Mouse (Mus musculus): ENCODE data around the gene Dnah3. TPM values are rescaled to one million over a fixed set of nuclear protein-coding genes. Genes with fewer than 3 reads are reported as not detected.

The Dnah3 gene
- polyA plus RNA-seq, 1 experiment from 2014 or later, result not detected

DNA sequence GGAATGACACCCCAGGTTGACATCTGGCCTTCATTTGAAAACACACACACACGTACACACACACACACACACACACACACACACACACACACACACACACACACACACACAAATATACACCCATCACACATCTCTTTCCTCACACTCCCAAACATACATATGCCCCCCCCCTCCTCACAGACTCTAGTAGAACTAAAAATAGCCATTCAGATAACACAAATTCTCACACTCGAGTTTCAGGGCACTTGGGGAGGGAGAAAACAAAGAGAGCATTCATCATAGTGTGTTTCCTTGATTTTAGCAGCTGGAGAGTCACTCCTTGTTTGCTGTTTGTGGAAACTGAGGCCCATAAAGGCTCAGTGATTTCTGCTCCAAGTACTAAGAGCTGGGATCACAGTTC lies 41.1 kb downstream of the Dnah3 start:
- TF ChIP-seq CTCF (IDR thresholded peaks at IDR 0.05), result no peak
- in situ Hi-C loops (cut with MboI; ENCODE audit: low pct_unique_long_range_greater_than_20kb), result no loop called here
- DNase-seq (ENCODE audit: low read depth, low spot score), result no peak
- no peak for ATAC-seq
- ChIA-PET POLR2A (no interaction called here), CTCF (no interaction called here)
- H3K27me3 ChIP-seq, result peaks cover 6% of the 10 kb centered on the region

DNA sequence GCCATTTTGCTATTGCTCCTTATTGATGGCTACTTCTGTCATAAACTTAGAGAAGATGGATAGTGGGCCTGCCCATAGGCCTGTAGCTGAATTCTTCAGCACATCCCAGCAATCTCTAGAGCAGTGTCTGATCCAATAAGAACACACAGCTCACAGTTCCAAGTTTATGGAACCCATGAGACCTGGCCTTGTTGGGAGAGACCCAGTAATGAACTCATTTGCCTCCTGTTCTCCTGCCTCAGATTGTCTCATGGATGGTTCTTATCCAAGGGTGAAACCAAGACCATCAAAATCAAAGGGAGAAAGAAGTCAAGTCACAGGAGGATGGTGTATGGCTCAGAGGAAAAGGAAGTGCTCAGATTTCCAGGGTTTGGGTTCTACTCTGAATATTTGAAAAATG lies 44.6 kb downstream of the Dnah3 start:
- CTCF ChIA-PET, result interaction anchor here (1.0 kb wide), 1 partner anchor 8 kb away, joined by 3 read pairs; no protein-coding TSS in a partner anchor
- no peak for ATAC-seq
- no peak for DNase-seq (ENCODE audit: low read depth, low spot score)
- TF ChIP-seq CTCF (IDR thresholded peaks at IDR 0.05), result no peak
- H3K27me3 ChIP-seq, result peaks cover 6% of the 10 kb centered on the region
- in situ Hi-C loops (cut with MboI; ENCODE audit: low pct_unique_long_range_greater_than_20kb), result no loop called here
- POLR2A ChIA-PET, result no interaction called here

DNA sequence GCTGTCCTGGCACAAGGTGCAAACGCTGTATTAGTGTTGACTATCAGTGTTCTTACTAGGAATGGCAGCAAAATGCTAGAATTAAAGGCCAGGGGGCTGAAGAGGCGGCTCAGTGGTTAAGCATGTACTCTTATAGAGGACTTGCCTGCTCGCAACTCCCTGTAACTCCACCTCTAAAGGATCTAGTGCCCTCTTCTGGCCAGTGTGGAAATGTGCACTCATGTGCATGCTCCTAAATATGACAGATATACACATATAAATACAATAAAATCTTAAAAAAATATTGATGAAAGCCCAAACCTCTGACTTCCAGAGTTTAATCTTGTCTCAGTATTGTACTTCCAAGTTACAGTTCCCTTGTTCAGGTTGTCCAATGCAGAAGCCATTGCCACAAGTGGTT lies 51.1 kb downstream of the Dnah3 start:
- no peaks in the 10 kb centered on the region for H3K27me3 ChIP-seq
- ChIA-PET POLR2A (no interaction called here), CTCF (interaction anchor here (1.4 kb wide), 1 partner anchor 195 kb away, joined by 3 read pairs; no protein-coding TSS in a partner anchor)
- TF ChIP-seq CTCF (IDR thresholded peaks at IDR 0.05), result peak; percentile 33
- ATAC-seq (no peak), DNase-seq (ENCODE audit: low read depth, low spot score) (no peak)
- in situ Hi-C loops (cut with MboI; ENCODE audit: low pct_unique_long_range_greater_than_20kb), result no loop called here

DNA sequence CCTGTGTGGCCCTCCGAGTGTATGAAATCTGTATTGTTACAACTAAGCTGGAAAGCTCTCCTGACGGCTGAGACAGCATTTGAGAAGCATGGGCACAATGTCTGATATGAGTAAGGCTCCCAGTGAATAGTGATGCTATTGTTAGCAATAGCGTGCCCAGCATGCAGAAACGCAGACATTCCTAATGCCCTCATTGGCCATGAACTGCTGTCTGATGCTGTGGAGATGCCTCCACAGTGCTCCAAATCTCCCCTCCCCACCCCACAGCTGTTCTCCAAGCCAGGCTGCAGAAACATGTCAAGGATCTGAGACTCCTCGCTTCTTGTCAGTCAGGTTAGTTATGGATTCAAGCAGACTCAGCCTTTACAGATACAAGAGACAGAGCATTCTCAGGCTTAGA lies 58.7 kb downstream of the Dnah3 start:
- no peak for DNase-seq (ENCODE audit: low read depth, low spot score)
- ChIA-PET POLR2A (no interaction called here), CTCF (no interaction called here)
- in situ Hi-C loops (cut with MboI; ENCODE audit: low pct_unique_long_range_greater_than_20kb), result no loop called here
- no peak for TF ChIP-seq CTCF (IDR thresholded peaks at IDR 0.05)
- peaks cover 1% of the 10 kb centered on the region for H3K27me3 ChIP-seq
- no peak for ATAC-seq

DNA sequence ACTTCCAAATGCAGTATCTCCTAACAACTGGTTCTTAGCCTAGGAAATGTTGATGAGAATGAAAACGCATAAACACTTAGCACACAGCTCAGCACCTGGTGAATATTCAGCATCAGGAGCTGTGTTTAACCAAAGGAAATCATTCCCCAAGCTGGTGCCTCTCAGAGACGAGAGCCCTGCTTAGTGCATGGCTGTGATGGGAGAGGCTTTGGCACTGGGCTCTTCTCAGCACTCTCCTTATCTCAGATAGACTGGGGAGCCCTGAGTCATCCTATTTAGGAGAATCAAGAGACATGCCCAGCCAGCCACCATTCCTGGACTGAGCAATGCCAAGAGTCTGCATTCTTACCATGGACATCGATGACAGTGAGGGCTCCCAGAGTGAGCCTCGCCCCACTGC lies 60.1 kb downstream of the Dnah3 start:
- TF ChIP-seq CTCF (IDR thresholded peaks at IDR 0.05), result no peak
- ChIA-PET POLR2A (no interaction called here), CTCF (no interaction called here)
- in situ Hi-C loops (cut with MboI; ENCODE audit: low pct_unique_long_range_greater_than_20kb), result no loop called here
- DNase-seq (ENCODE audit: low read depth, low spot score) (no peak), ATAC-seq (no peak)
- H3K27me3 ChIP-seq, result peaks cover 5% of the 10 kb centered on the region

DNA sequence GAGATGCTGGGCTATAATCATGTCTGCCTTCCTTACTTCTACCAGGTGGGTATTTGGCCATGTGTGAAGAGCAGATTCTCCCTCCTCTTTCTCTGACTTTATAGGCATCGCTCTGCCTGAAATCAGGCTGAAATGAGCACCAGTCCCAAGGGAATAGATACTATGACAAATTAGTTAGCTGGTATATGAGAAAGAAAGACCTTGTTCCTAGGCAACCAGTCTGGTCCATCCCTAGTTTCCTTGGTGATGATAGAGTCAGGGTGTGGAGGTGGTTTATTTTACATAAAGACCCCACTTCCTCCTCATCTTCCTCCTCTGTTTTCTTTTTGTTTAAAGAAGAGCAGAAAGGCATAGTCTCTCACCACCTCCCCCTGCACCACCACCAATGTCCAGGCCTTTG lies 60.5 kb downstream of the Dnah3 start:
- ChIA-PET CTCF (no interaction called here), POLR2A (no interaction called here)
- in situ Hi-C loops (cut with MboI; ENCODE audit: low pct_unique_long_range_greater_than_20kb), result no loop called here

DNA sequence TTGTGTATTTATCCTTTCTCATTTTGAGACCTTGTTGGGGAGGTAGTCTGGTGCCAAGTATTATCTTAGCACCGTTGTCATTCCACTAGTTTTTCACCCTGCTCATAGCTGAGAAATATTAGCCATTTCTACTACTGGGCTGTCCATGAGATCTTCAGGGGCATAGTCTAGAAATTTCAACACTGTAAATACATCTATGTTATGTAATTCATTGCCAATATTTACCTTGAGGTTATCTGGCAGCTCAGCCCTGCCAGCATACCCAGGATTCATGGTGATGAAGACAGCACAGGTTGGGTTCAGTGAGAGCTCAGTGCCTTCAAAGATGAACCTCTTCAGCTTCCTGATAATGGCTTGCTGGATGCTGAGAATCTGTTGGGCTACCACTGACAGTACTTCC lies 66.4 kb downstream of the Dnah3 start:
- H3K27me3 ChIP-seq, result peaks cover 5% of the 10 kb centered on the region
- TF ChIP-seq CTCF (IDR thresholded peaks at IDR 0.05), result no peak
- in situ Hi-C loops (cut with MboI; ENCODE audit: low pct_unique_long_range_greater_than_20kb), result no loop called here
- ChIA-PET CTCF (no interaction called here), POLR2A (no interaction called here)
- ATAC-seq (no peak), DNase-seq (ENCODE audit: low read depth, low spot score) (no peak)

More for the DNA sequence above, 60.5 kb downstream of the Dnah3 start:
- peaks cover 5% of the 10 kb centered on the region for H3K27me3 ChIP-seq
- DNase-seq (ENCODE audit: low read depth, low spot score) (no peak), ATAC-seq (no peak)
- no peak for TF ChIP-seq CTCF (IDR thresholded peaks at IDR 0.05)

DNA sequence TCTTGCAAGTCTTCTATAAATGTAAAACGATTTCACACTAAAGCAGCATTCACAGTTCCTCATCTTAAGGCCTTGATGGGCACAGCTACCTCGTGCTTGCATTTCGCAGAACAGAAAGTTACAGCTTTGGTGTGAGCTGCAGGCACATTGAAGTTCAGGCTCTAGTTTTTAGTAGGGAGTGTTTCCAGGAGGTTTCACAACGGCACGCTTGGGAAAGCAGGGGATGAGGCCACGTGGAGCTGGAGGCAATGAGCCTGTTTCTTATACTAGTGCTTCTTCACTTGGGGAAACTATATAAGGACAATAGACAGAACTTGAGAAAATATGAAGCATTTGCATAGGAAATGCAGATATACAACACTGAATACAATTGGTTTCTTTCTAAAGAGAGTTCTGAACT lies 98.0 kb downstream of the Dnah3 start:
- TF ChIP-seq CTCF (IDR thresholded peaks at IDR 0.05), result no peak
- DNase-seq (ENCODE audit: low read depth, low spot score), result no peak
- no peak for ATAC-seq
- H3K27me3 ChIP-seq, result no peaks in the 10 kb centered on the region
- ChIA-PET CTCF (no interaction called here), POLR2A (no interaction called here)
- in situ Hi-C loops (cut with MboI; ENCODE audit: low pct_unique_long_range_greater_than_20kb), result no loop called here

DNA sequence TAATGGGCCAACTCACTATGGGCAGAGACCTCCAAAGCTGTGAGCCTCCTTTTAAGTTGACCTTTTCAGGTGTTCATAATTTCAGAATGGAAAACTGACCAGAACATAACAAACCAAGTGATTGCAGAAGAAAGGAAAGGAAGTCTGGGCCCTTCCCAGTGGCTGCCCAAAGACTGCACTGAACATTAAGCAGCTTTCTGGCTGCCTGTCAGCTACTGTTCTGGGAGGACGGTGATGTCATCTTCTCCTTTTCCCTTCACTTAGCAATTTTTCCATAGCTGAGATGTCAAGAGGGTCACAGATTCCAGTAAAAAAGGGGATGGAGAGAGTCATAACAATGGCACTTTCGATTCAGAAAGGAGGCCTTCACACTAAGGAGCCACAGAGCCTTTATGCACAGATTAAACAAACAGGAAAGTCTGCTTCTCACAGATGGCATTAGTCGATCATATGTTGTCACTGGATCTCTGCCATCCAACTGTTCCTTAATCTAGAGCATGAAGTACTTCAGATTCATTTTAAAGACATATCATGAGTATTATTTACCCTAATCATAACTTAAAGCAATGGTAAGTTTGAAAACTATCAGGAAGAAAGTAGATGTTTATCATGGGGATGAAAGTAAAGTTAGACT lies 109.7 kb downstream of the Dnah3 start:
- DNase-seq (ENCODE audit: low read depth, low spot score) (no peak), ATAC-seq (no peak)
- ChIA-PET CTCF (no interaction called here), POLR2A (no interaction called here)
- no peaks in the 10 kb centered on the region for H3K27me3 ChIP-seq
- TF ChIP-seq CTCF (IDR thresholded peaks at IDR 0.05), result no peak
- in situ Hi-C loops (cut with MboI; ENCODE audit: low pct_unique_long_range_greater_than_20kb), result no loop called here

DNA sequence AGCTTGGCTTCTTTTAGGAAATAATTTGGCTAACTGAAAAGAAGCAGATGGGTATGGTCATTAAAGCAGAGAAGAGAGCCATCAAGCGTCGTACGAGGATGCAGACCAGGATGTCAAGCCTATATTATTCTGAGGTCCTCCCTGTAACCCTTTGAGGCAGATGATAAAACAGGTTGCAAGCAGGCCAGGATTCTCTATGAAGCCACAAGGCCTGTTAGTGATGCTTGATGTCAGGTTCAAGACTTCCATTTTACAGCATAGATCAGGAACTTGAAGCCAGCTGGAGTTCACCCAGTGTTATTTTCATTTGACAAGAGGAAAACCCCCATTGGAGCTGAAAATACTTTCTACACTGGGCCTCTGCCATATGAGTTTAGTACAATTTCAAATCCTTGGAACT lies 114.9 kb downstream of the Dnah3 start:
- no peaks in the 10 kb centered on the region for H3K27me3 ChIP-seq
- DNase-seq (ENCODE audit: low read depth, low spot score) (no peak), ATAC-seq (no peak)
- TF ChIP-seq CTCF (IDR thresholded peaks at IDR 0.05), result no peak
- ChIA-PET POLR2A (interaction anchor here (1.1 kb wide), 1 partner anchor 10 kb away, joined by 3 read pairs; no protein-coding TSS in a partner anchor), CTCF (no interaction called here)
- in situ Hi-C loops (cut with MboI; ENCODE audit: low pct_unique_long_range_greater_than_20kb), result no loop called here

DNA sequence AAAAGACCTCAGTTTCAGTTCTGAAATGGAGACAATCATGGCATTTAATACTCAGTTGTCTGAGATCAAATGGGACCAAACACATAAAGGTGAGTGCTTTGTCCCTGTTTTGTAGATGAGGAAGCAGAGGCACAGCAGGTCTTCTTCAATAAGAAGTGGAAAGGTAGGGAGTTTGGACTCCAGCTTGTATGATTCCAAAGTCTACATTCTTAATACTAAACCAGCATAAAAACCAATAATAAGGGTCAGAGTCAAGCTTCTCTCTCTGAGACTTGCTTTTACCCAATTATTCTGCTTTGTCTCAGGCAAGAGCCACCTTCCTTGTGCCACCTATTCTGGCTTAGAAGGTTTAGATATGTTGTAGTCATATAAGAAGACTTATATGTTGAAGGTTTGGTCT lies 116.5 kb downstream of the Dnah3 start:
- ChIA-PET POLR2A (no interaction called here), CTCF (no interaction called here)
- ATAC-seq (no peak), DNase-seq (ENCODE audit: low read depth, low spot score) (no peak)
- in situ Hi-C loops (cut with MboI; ENCODE audit: low pct_unique_long_range_greater_than_20kb), result no loop called here
- no peaks in the 10 kb centered on the region for H3K27me3 ChIP-seq
- TF ChIP-seq CTCF (IDR thresholded peaks at IDR 0.05), result no peak

DNA sequence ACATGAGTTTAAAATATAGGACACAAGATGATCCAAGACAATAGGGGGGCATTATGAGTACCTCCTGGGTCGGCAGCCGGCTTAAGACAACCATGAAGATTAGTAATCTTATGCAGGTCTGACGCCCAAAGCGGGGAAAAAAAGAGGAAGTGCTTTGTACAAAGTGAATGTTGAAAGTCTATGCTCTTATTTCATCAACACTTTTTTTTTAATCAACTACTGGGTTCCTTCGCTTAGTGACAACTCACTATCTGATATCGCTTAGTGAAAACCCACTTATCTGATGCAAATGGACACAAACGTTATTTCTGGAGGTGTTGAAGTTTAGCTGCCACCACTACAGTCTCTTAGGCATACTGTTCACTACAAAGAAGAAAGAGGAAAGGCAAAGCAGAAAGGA lies 117.5 kb downstream of the Dnah3 start:
- no peak for DNase-seq (ENCODE audit: low read depth, low spot score)
- no peak for TF ChIP-seq CTCF (IDR thresholded peaks at IDR 0.05)
- no peaks in the 10 kb centered on the region for H3K27me3 ChIP-seq
- POLR2A ChIA-PET, result no interaction called here
- no peak for ATAC-seq
- in situ Hi-C loops (cut with MboI; ENCODE audit: low pct_unique_long_range_greater_than_20kb), result no loop called here
- CTCF ChIA-PET, result no interaction called here

Measured in Patski (cell line).